Mouse (Mus musculus): ENCODE data around the gene Pde11a.

DNA sequence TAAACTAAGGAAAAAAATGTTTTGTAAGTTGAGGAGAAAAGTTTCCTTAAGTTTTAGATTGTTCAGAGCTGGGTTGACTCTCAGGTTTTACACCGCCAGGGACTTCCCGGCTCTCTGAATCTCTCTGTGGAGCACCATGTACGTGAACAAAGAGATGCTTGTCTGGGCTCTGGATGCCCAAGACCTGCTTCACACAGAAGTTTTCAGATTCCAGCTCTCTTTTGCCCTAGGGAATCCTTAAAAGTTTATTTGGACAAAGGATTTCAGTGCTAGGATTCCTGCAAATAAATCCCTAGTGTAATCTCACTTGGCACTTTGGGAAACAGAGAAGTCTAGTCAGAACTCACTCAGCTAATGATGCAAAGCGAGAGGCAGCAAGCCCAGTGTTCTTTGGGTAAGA is 348.9 kb downstream of the Pde11a start:
- no peak for TF ChIP-seq CTCF (conservative IDR thresholded peaks at IDR 0.05; ENCODE audit: insufficient read depth, insufficient read length, low read depth, low read length)
- TF ChIP-seq POLR2A (IDR thresholded peaks at IDR 0.05; ENCODE audit: low read depth, low read length): no peak
